In the genomic region with DNA sequence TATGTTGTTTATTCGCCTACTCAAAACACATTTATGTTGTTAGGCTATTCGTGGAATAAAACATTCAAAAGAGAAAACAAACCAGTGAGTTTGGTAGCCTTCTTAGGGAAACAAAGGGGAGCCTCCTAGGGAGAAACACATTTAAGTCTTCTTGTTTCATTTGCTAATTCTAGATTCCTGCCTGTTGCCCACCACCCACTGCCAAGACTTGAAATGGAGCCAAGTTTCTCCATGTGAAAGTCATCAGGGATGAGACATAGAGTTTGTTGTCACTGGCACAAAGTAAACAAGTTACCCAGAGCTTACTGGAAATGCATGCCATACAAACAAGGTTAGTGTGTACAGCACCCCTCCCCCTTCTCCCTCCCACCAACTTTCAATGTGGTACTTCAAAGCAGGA, we compare ENCODE assay signal across 27 mouse cellular contexts.
DNase-seq lines count a peak whose midpoint lies in the region; ATAC-seq and TF ChIP-seq lines count a peak whose summit lies in the region.
"Had no signal": no experiment of that assay in that cellular context is flagged by ENCODE, and none has a peak within 500 bp of the region (broad histone marks: within the 10 kb centered on the region; RNA-seq: fewer than 3 reads in every experiment).

No protein-coding gene starts in this region.

- DNase-seq in hindbrain, embryonic 10.5 days (ENCODE audit: low spot score), result no peak
- peak; percentile 54 for DNase-seq in midbrain, postnatal 0 days (ENCODE audit: low spot score)
- DNase-seq in adipocyte (ENCODE audit: low spot score), result peak; percentile 60
- no peak for DNase-seq in right cerebral cortex, postnatal 4 days
- no peak for DNase-seq in spleen, postnatal 14 days (ENCODE audit: low spot score in 2 of 2)
- DNase-seq: adrenal gland, adult 2 months; adrenal gland, postnatal 36 days; cerebellum, adult 8-10 months; cerebellum, postnatal 36 days; embryo, embryonic 11 days; heart, adult 2 months; heart, postnatal 10 days; kidney, adult 18-20 months; retina, postnatal 1 day; right cerebral cortex, postnatal 14 days; thymus, postnatal 14 days had no signal

- H3K4me1 ChIP-seq in hindbrain, embryonic 13.5 days (replicated peaks), result 0 out of 2 replicates have a peak, but pooled peaks cover 4% of the 10 kb centered on the region
- H3K4me1 ChIP-seq in hindbrain, embryonic 10.5 days (replicated peaks), result no peaks in the 10 kb centered on the region
- no peaks in the 10 kb centered on the region for H3K4me1 ChIP-seq in midbrain, postnatal 0 days (ENCODE audit: insufficient read depth, low read length)
- H3K4me1 ChIP-seq in midbrain, embryonic 16.5 days (ENCODE audit: control insufficient read depth, insufficient read depth, low read length), result no peaks in the 10 kb centered on the region
- H3K4me1 ChIP-seq: kidney, embryonic 15.5 days; midbrain, embryonic 10.5 days had no signal

- H3K4me2 ChIP-seq in hindbrain, embryonic 13.5 days, result no peak overlapping the region
- no peak overlapping the region for H3K4me2 ChIP-seq in midbrain, postnatal 0 days (ENCODE audit: low read depth, low read length, poor library complexity, severe bottlenecking)
- no peak overlapping the region for H3K4me2 ChIP-seq in midbrain, embryonic 16.5 days (ENCODE audit: low read length)
- H3K4me2 ChIP-seq: heart, embryonic 13.5 days; hindbrain, embryonic 12.5 days; kidney, embryonic 15.5 days; limb, embryonic 13.5 days; liver, embryonic 11.5 days; lung, embryonic 15.5 days had no signal

- no peak for TF ChIP-seq CTCF in midbrain, postnatal 0 days (IDR thresholded peaks at IDR 0.05)

- no peaks in the 10 kb centered on the region for H3K36me3 ChIP-seq in hindbrain, embryonic 13.5 days
- H3K36me3 ChIP-seq in hindbrain, embryonic 10.5 days, result no peaks in the 10 kb centered on the region
- H3K36me3 ChIP-seq in midbrain, postnatal 0 days (ENCODE audit: insufficient read depth, low read length), result no peaks in the 10 kb centered on the region
- no peaks in the 10 kb centered on the region for H3K36me3 ChIP-seq in midbrain, embryonic 16.5 days (ENCODE audit: control insufficient read depth, insufficient read depth, low read length)
- H3K36me3 ChIP-seq: heart, embryonic 13.5 days; hindbrain, embryonic 12.5 days; kidney, embryonic 15.5 days; limb, embryonic 13.5 days; lung, embryonic 15.5 days; midbrain, embryonic 10.5 days had no signal

- no peak overlapping the region for H3K4me3 ChIP-seq in hindbrain, embryonic 13.5 days
- H3K4me3 ChIP-seq in hindbrain, embryonic 10.5 days, result no peak overlapping the region
- no peak overlapping the region for H3K4me3 ChIP-seq in midbrain, postnatal 0 days (ENCODE audit: low read depth, low read length)
- H3K4me3 ChIP-seq in midbrain, embryonic 16.5 days (ENCODE audit: low read depth, low read length), result no peak overlapping the region
- H3K4me3 ChIP-seq: heart, adult 2 months; heart, embryonic 13.5 days; hindbrain, embryonic 12.5 days; kidney, embryonic 15.5 days; limb, embryonic 13.5 days; lung, embryonic 15.5 days; midbrain, embryonic 10.5 days had no signal

- WGBS in hindbrain, embryonic 13.5 days, result 49% methylated on average over 2 of the region's 2 CpGs
- WGBS in hindbrain, embryonic 10.5 days, result 53% methylated on average over 2 of the region's 2 CpGs
- WGBS in midbrain, postnatal 0 days, result 48% methylated on average over 2 of the region's 2 CpGs
- WGBS in midbrain, embryonic 16.5 days, result 43% methylated on average over 2 of the region's 2 CpGs

- no peak overlapping the region for H3K27ac ChIP-seq in hindbrain, embryonic 13.5 days
- H3K27ac ChIP-seq in hindbrain, embryonic 10.5 days, result no peak overlapping the region
- H3K27ac ChIP-seq in midbrain, postnatal 0 days (ENCODE audit: low read depth, low read length), result no peak overlapping the region
- no peak overlapping the region for H3K27ac ChIP-seq in midbrain, embryonic 16.5 days (ENCODE audit: low read length)
- H3K27ac ChIP-seq: heart, adult 2 months; heart, embryonic 13.5 days; hindbrain, embryonic 12.5 days; kidney, embryonic 15.5 days; limb, embryonic 13.5 days; lung, embryonic 15.5 days; midbrain, embryonic 10.5 days had no signal

- H3K27me3 ChIP-seq in hindbrain, embryonic 13.5 days, result no peaks in the 10 kb centered on the region
- no peaks in the 10 kb centered on the region for H3K27me3 ChIP-seq in hindbrain, embryonic 10.5 days (ENCODE audit: insufficient read depth, poor library complexity, severe bottlenecking)
- H3K27me3 ChIP-seq in midbrain, postnatal 0 days (ENCODE audit: insufficient read depth, low read length), result no peaks in the 10 kb centered on the region
- no peaks in the 10 kb centered on the region for H3K27me3 ChIP-seq in midbrain, embryonic 16.5 days (ENCODE audit: control insufficient read depth, insufficient read depth, low read depth, low read length)
- H3K27me3 ChIP-seq: heart, embryonic 13.5 days; hindbrain, embryonic 12.5 days; kidney, embryonic 15.5 days; limb, embryonic 13.5 days; lung, embryonic 15.5 days had no signal

- ATAC-seq in hindbrain, embryonic 13.5 days (ENCODE audit: low FRiP score), result peak; percentile 46; the same call in 1 of the 2 replicates
- ATAC-seq in midbrain, postnatal 0 days (ENCODE audit: low FRiP score), result no peak
- ATAC-seq in midbrain, embryonic 16.5 days, result no peak
- ATAC-seq: CD4-positive, CD25-positive, alpha-beta regulatory T cell, adult 4 months; forebrain, embryonic 16.5 days had no signal

- H3K9ac ChIP-seq in hindbrain, embryonic 13.5 days, result no peak overlapping the region
- no peak overlapping the region for H3K9ac ChIP-seq in midbrain, postnatal 0 days (replicated peaks; ENCODE audit: low read length, poor library complexity, severe bottlenecking)
- H3K9ac ChIP-seq in midbrain, embryonic 16.5 days (ENCODE audit: low read depth, low read length), result no peak overlapping the region
- H3K9ac ChIP-seq: heart, embryonic 13.5 days; hindbrain, embryonic 12.5 days; kidney, embryonic 15.5 days; limb, embryonic 13.5 days; lung, embryonic 15.5 days had no signal

- H3K9me3 ChIP-seq in hindbrain, embryonic 13.5 days, result no peaks in the 10 kb centered on the region
- no peaks in the 10 kb centered on the region for H3K9me3 ChIP-seq in hindbrain, embryonic 10.5 days
- no peaks in the 10 kb centered on the region for H3K9me3 ChIP-seq in midbrain, postnatal 0 days (ENCODE audit: low read length)
- H3K9me3 ChIP-seq in midbrain, embryonic 16.5 days (replicated peaks; ENCODE audit: control insufficient read depth, low read length, poor library complexity, severe bottlenecking), result no peaks in the 10 kb centered on the region
- H3K9me3 ChIP-seq: heart, embryonic 13.5 days; hindbrain, embryonic 12.5 days; kidney, embryonic 15.5 days; limb, embryonic 13.5 days; lung, embryonic 15.5 days; midbrain, embryonic 10.5 days had no signal

Comparison
In these comparisons a context has a peak if more than half of its experiments do, and no peak if none do; other contexts are left out.
1. DNase-seq: peak in midbrain, postnatal 0 days (single experiment) and adipocyte (single experiment); none in hindbrain, embryonic 10.5 days (single experiment), right cerebral cortex, postnatal 4 days (single experiment) and spleen, postnatal 14 days (0 of 2).